Mouse (Mus musculus) olfactory bulb, adult 2 months (tissue): ENCODE data around the gene Galnt18.

ENCODE experiments used
- CTCF ChIP-seq: fragments of 200-500 bp; IDR thresholded peaks from 2 replicates; pipeline ENCODE4 v1.5.1; 2012; ENCODE audit warnings: low read depth, mild to moderate bottlenecking, low read length, moderate library complexity; ENCODE audit not compliant: insufficient read depth
- POLR2A ChIP-seq: fragments of 200-500 bp; IDR thresholded peaks from 2 replicates; pipeline ENCODE4 v1.6.1; 2012; ENCODE audit warnings: mild to moderate bottlenecking, low read depth, low read length, moderate library complexity; ENCODE audit not compliant: insufficient read depth

- TF ChIP-seq CTCF (no peak), POLR2A (no peak)
Measured at GRCm38 (mm10) chr7:111772398-111772797, 7.4 kb downstream of the Galnt18 start.
